Mouse (Mus musculus) limb, embryonic 14.5 days (tissue): Measurements from ENCODE around the gene Efcab2. TPM values are rescaled to one million over a fixed set of nuclear protein-coding genes. Genes with fewer than 3 reads are reported as not detected.
A peak's percentile ranks its signal among the peaks of the same experiment; 100 is the strongest.

Experiments used
- ATAC-seq: fragments of 200-750 bp; cut with Nextera tagmentation; 2 replicates; pipeline ENCODE4 v1.8.0; 2017; ENCODE audit warnings: low read depth, moderate number of reproducible peaks, moderate TSS enrichment; ENCODE audit not compliant: low FRiP score
- DNase-seq: peaks from one replicate; pipeline ENCODE4 v3.0.0-alpha.2; 2015; ENCODE audit warnings: low spot score
- H3K27ac ChIP-seq: fragments of 300-500 bp; sonication (generic); replicated peaks from 2 replicates; pipeline ENCODE4 v1.5.1; 2014; ENCODE audit warnings: low read depth, mild to moderate bottlenecking, low read length, moderate library complexity, mixed read lengths
- H3K27me3 ChIP-seq: fragments of 300-500 bp; sonication (generic); 2 replicates; pipeline ENCODE4 v1.6.1; 2014; ENCODE audit warnings: low read length, mixed read lengths; ENCODE audit not compliant: control insufficient read depth, insufficient read depth
- H3K36me3 ChIP-seq: fragments of 300-500 bp; sonication (generic); 2 replicates; pipeline ENCODE4 v1.6.1; 2014; ENCODE audit warnings: mild to moderate bottlenecking, low read length, moderate library complexity, mixed read lengths; ENCODE audit not compliant: control insufficient read depth, insufficient read depth
- H3K4me1 ChIP-seq: fragments of 300-500 bp; sonication (generic); 2 replicates; pipeline ENCODE4 v1.6.1; 2014; ENCODE audit warnings: antibody characterized with exemption, low read length, mixed read lengths; ENCODE audit not compliant: control insufficient read depth, insufficient read depth
- H3K4me2 ChIP-seq: fragments of 300-500 bp; sonication (generic); replicated peaks from 2 replicates; pipeline ENCODE4 v1.6.1; 2014; ENCODE audit warnings: low read depth, mild to moderate bottlenecking, low read length, moderate library complexity; ENCODE audit not compliant: severe bottlenecking
- H3K4me3 ChIP-seq: fragments of 300-500 bp; sonication (generic); replicated peaks from 2 replicates; pipeline ENCODE4 v1.5.1; 2014; ENCODE audit warnings: low read length
- H3K9ac ChIP-seq: fragments of 300-500 bp; sonication (generic); 2 replicates; pipeline ENCODE4 v1.6.1; 2014; ENCODE audit warnings: mild to moderate bottlenecking, low read depth, low read length, moderate library complexity; ENCODE audit not compliant: severe bottlenecking
- H3K9me3 ChIP-seq: fragments of 300-500 bp; sonication (generic); 2 replicates; pipeline ENCODE4 v1.6.1; 2016; ENCODE audit warnings: low read length; ENCODE audit not compliant: control insufficient read depth
- POLR2A ChIP-seq: fragments of 200-500 bp; IDR thresholded peaks from 2 replicates; pipeline ENCODE4 v1.8.0; 2012; ENCODE audit warnings: inconsistent platforms, mild to moderate bottlenecking, moderate library complexity, borderline replicate concordance; ENCODE audit not compliant: insufficient read depth, insufficient read length; ENCODE audit errors: extremely low read depth
- WGBS: fragments of 180-500 bp; shearing (Covaris S2); extraction: QIAGEN DNeasy Blood & Tissue Kit; methylation state at CpG from one replicate; pipeline ENCODE4 v1.1.7; 2014; 5-methylcytosine and 5-hydroxymethylcytosine counted together
- polyA plus RNA-seq, 2 experiments: library from polyadenylated mRNA; depleted of rRNA in 1 of 2; stranded (reverse) in 1 of 2; unstranded in 1 of 2; fragments of >200 nt; fragmentation: Nextera tagmentation in 1 of 2; extraction: Ambion mirVana in 1 of 2; gene quantifications; 2 replicates each; pipeline versions ENCODE4 v1.2.1 to v1.2.3; 2012 to 2014

Efcab2 gene
- polyA plus RNA-seq, 2 experiments = 1.4 to 5.2 TPM

DNA sequence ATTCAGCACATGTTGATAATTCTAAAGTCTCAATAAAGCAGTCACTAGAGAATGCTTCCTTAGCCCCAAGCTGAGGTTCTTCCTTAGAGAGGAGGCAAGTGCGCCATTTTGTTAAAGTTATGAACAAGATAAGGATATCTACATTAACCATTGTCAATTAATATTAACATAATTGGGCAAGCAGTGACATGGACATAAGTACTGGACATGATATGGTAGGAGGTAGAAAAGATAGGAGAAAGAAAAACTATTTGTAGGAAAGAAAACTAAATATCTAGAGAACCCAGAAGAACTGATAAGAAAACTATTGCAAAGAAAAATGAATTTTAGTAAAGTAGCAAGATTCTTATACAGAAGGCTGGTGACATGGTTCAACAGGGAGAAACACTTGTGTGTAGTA is 41.2 kb downstream of the Efcab2 start:
- DNase-seq (no peak), ATAC-seq (no peak)
- H3K27me3 ChIP-seq = no peaks in the 10 kb centered on the region
- no peaks in the 10 kb centered on the region for H3K36me3 ChIP-seq
- 87% methylated on average over 1 of the region's 1 CpGs for WGBS
- no peak overlapping the region for H3K9ac ChIP-seq
- no peak overlapping the region for H3K4me2 ChIP-seq
- no peaks in the 10 kb centered on the region for H3K9me3 ChIP-seq
- no peak overlapping the region for H3K27ac ChIP-seq
- no peak overlapping the region for H3K4me3 ChIP-seq
- no peaks in the 10 kb centered on the region for H3K4me1 ChIP-seq
- TF ChIP-seq POLR2A = no peak

DNA sequence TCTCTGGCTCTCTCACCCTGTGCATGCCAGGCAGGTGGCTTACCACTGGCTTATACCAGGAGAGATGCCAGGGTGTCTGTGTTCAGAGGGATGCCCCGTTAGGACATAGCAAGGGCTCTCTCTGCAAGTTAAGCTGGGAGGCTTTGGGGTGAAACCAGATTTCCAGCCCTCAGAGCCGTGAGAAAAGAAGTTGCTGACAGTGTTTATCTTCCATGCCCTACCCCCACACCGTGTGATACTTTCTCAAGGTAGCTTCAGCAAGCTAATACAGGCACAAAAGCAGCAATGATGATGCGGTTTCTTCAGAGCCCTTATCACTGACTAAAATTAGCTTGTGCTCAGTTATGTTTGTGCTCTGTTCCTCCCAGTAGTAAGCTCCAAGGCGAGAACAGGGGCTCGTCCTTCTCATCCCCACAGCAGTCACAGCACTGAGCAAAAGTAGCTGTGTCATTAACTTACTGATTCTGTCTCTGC is 42.4 kb downstream of the Efcab2 start:
- H3K27me3 ChIP-seq = no peaks in the 10 kb centered on the region
- no peak for DNase-seq

DNA sequence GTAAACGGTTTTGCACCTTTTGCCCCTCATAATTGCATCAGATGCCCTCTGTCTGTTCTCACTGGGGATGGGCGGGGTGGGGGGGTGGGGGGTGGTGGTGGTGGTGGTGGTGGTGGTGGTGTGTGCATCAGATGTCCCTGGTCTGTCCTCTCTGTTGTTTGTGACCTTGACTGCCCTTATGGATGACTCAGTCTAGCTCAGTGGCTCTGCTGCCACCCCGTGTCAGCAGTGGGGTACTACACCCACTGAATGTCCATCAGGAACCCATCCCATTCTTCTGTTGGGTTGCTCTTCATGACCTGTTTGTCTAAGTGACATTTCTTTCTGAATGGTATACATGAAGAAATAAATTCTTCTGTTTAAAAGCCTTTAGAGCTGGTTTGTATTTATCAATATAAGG is 43.3 kb downstream of the Efcab2 start:
- WGBS = 23% methylated on average over 3 of the region's 3 CpGs
- ATAC-seq = 0 out of 2 replicates have a peak, but pooled peaks have one; percentile 50

More for the DNA sequence above, 42.4 kb downstream of the Efcab2 start:
- Histone ChIP-seq H3K9me3 (no peaks in the 10 kb centered on the region), H3K36me3 (no peaks in the 10 kb centered on the region), H3K27ac (no peak overlapping the region), H3K4me3 (no peak overlapping the region), H3K4me2 (no peak overlapping the region), H3K9ac (no peak overlapping the region), H3K4me1 (no peaks in the 10 kb centered on the region)
- WGBS = 74% methylated on average over 6 of the region's 6 CpGs
- ATAC-seq = no peak
- no peak for TF ChIP-seq POLR2A

DNA sequence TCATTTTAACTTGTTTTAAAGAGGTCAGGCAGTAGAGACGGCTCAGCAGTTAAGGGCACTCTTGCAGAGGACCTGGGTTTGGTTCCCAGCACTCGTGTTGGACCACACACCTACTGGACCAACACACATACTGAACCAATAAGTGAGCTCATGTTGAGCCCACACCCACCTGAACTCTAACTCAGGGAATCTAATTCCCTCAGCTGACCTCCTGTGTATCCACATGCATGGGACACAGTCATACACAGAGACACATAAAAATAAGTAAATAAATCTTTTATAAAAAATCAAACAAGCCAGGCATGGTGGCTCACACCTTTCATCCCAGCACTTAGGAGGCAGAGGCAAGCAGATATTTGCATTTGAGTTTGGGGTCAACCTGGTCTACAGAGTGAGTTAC is 44.0 kb downstream of the Efcab2 start:
- TF ChIP-seq POLR2A = no peak
- no peaks in the 10 kb centered on the region for H3K27me3 ChIP-seq
- no peak overlapping the region for H3K27ac ChIP-seq
- no peak overlapping the region for H3K4me3 ChIP-seq
- ATAC-seq = no peak
- H3K36me3 ChIP-seq = no peaks in the 10 kb centered on the region
- 74% methylated on average over 2 of the region's 2 CpGs for WGBS
- DNase-seq = no peak
- H3K4me2 ChIP-seq = no peak overlapping the region
- no peaks in the 10 kb centered on the region for H3K4me1 ChIP-seq
- H3K9ac ChIP-seq = no peak overlapping the region
- no peaks in the 10 kb centered on the region for H3K9me3 ChIP-seq

More for the DNA sequence above, 43.3 kb downstream of the Efcab2 start:
- H3K27ac ChIP-seq = no peak overlapping the region
- TF ChIP-seq POLR2A = no peak
- H3K9ac ChIP-seq = no peak overlapping the region
- H3K36me3 ChIP-seq = no peaks in the 10 kb centered on the region
- H3K27me3 ChIP-seq = no peaks in the 10 kb centered on the region
- H3K4me3 ChIP-seq = no peak overlapping the region
- no peak overlapping the region for H3K4me2 ChIP-seq
- no peaks in the 10 kb centered on the region for H3K9me3 ChIP-seq
- H3K4me1 ChIP-seq = no peaks in the 10 kb centered on the region
- DNase-seq = peak; percentile 64

DNA sequence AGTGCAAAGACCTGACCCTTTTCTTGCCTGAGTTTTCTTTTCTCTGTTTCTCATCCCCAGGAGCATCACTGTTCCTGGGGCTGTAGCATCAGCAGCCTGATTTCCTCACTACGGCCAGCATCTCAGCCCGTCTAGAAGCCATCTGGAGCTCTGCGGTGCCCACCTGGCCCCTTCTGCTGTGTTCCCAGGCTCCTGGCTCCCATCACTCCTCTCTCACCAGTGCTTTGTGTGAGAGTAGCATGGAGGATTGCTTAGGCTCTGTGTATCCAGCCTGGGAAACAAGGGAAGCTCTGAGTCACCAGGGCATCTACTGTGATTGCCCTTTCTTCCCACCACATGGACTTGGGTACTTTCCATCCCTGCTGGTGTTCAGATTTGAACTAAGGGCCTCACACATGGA is 48.2 kb downstream of the Efcab2 start:
- ATAC-seq (no peak), DNase-seq (no peak)
- Histone ChIP-seq H3K27ac (no peak overlapping the region), H3K4me1 (no peaks in the 10 kb centered on the region), H3K4me3 (no peak overlapping the region), H3K9me3 (no peaks in the 10 kb centered on the region), H3K36me3 (no peaks in the 10 kb centered on the region), H3K27me3 (no peaks in the 10 kb centered on the region), H3K9ac (no peak overlapping the region), H3K4me2 (no peak overlapping the region)
- WGBS = 90% methylated on average over 3 of the region's 3 CpGs
- no peak for TF ChIP-seq POLR2A

DNA sequence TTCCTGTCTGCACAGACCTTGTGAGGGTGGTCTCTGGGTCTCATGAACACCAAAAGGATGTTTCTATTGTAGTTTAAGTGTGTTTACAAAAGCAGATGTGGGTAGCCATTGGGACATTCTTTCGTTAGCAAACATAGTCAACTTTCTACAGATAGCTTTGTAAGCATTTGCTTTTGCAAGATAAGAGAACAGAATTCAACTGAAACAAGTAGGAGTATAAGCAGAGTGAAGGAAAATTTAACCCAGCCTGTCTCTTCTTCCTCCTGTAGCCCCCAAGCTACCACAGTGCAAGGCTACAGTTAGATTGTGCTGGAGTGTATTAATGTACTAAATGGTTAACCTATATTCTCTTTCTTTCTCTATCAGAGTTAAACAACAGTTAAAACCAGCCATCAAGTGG is 49.2 kb downstream of the Efcab2 start:
- H3K4me1 ChIP-seq = no peaks in the 10 kb centered on the region
- ATAC-seq = no peak
- no peak overlapping the region for H3K9ac ChIP-seq
- H3K4me3 ChIP-seq = no peak overlapping the region
- no peaks in the 10 kb centered on the region for H3K36me3 ChIP-seq
- no peaks in the 10 kb centered on the region for H3K9me3 ChIP-seq
- H3K4me2 ChIP-seq = no peak overlapping the region
- no peak overlapping the region for H3K27ac ChIP-seq
- no peak for DNase-seq
- 84% methylated on average over 1 of the region's 1 CpGs for WGBS
- H3K27me3 ChIP-seq = no peaks in the 10 kb centered on the region
- TF ChIP-seq POLR2A = no peak
